Mouse (Mus musculus) embryonic fibroblast, embryonic 13.5 days (primary cell): ENCODE results near the gene Fkbpl. TPM values are rescaled to one million over a fixed set of nuclear protein-coding genes. Genes with fewer than 3 reads are reported as not detected.

Experiments used
- H3K27ac ChIP-seq: 2 replicates; pipeline ENCODE4 v1.5.1; 2012; ENCODE audit warnings: low read length, control low read depth, inconsistent platforms; ENCODE audit not compliant: insufficient read depth
- H3K4me1 ChIP-seq: 2 replicates; pipeline ENCODE4 v1.6.1; 2011; ENCODE audit warnings: low read length; ENCODE audit not compliant: control insufficient read depth, insufficient read depth
- H3K4me3 ChIP-seq: 2 replicates; pipeline ENCODE4 v1.5.1; 2011; ENCODE audit warnings: mild to moderate bottlenecking, control low read depth, low read length; ENCODE audit not compliant: insufficient read depth
- CTCF ChIP-seq: IDR thresholded peaks from 2 replicates; pipeline ENCODE4 v1.5.1; 2011; ENCODE audit warnings: mild to moderate bottlenecking, control low read depth, low read length, moderate library complexity, borderline replicate concordance; ENCODE audit not compliant: insufficient read depth
- POLR2A ChIP-seq: IDR thresholded peaks from 2 replicates; pipeline ENCODE4 v1.6.1; 2011; ENCODE audit warnings: low read depth, mild to moderate bottlenecking, control low read depth, low read length, moderate library complexity
- polyA plus RNA-seq: library from polyadenylated mRNA; stranded (reverse); fragments of >200 nt; gene quantifications from 2 replicates; pipeline ENCODE4 v1.2.4, GENCODE M21; 2011; ENCODE audit warnings: low read depth; ENCODE audit not compliant: missing spikeins, insufficient read length

Gene Fkbpl
- polyA plus RNA-seq, 1 experiment: 20.2 TPM

DNA sequence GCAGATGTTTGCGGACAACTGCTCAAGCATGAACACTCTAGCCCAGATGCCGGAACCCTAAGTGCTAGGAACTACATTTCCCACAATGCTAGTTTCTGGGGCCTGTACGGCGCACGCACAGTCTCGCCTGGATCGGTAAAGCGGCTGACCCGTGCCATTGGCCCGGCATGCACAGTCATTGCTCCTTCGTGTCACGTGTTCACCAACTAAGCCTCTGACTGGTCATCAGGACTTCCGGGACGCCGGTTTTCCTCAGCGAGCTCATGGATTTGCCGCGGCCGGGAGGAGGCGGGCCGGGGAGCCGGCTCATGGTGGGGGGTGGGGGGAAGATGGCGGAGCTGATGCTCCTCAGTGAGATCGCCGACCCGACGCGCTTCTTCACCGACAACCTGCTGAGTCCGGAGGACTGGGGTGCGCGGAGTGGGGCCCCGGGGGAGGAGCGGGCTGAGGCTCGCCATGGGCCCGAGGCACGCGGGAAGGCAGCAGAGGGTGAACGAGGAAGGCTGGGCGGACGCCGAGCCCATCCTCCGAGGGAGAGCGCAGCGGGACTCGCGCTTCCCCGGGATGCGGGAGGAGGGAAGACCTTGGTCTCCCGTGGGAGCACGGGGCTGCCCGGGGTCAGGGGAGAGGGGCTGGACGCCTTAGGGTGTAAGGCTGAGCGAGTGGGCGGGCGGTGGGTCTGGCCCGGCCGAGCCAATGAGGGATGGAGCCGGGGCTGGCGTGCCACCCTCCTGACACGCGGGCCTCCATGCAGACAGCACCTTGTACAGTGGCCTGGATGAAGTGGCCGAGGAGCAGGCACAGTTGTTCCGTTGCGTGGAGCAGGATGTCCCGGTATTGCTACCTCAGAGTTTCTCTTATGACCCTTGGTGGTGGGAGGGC lies 2.6 kb downstream of the Fkbpl start, which contains the start of gene Atf6b:
Atf6b (plus strand) TSS at position 241 of the 882 bp plus-strand sequence.
- Histone ChIP-seq H3K4me3 (peak within 1 kb of the TSS; percentile 93), H3K4me1 (0 out of 2 replicates have a peak, but pooled peaks cover 4% of the 10 kb centered on the region), H3K27ac (0 out of 2 replicates have a peak within 1 kb of the TSS, but pooled peaks have one; percentile 12)
- no peak for TF ChIP-seq CTCF
- peak; percentile 65; the same call in 1 of the 2 replicates for TF ChIP-seq POLR2A

DNA sequence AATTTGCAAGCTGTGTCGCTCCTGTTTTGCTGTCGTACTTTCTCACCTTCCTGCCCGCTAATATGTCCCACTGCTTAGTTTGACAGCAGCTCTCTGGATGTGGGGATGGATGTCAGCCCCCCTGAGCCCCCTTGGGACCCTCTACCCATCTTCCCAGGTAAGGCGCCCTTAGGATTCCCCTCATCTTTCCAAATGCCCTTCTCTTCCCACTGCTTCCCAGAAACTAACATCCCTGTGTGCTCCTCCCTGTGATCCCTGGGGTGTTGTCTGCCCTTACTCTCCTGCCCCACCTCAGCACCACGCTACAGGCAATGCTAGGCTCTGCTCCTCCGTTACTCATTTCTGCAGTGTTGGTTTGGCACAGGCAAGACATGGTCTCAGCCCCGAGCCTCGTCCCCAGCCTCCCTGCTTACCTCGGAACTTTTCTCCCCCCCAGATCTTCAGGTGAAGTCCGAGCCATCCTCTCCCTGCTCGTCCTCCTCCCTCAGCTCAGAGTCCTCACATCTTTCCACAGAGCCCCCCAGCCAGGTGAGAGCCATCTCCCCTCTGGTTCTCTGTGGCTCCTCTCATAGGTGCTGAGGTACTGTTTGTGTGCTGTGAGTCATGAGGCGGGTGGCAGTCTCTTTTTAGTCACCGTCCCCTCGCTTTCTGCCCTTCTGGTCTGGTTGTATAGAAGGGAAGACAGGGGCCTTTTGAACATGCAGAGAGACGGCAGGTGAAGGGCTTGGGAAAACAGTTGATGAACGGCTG lies 3.8 kb downstream of the Fkbpl start:
- TF ChIP-seq POLR2A: no peak
- TF ChIP-seq CTCF: no peak
- Histone ChIP-seq H3K4me3 (peak overlapping the region; percentile 93; the same call in 1 of the 2 replicates), H3K4me1 (0 out of 2 replicates have a peak, but pooled peaks cover 4% of the 10 kb centered on the region)

DNA sequence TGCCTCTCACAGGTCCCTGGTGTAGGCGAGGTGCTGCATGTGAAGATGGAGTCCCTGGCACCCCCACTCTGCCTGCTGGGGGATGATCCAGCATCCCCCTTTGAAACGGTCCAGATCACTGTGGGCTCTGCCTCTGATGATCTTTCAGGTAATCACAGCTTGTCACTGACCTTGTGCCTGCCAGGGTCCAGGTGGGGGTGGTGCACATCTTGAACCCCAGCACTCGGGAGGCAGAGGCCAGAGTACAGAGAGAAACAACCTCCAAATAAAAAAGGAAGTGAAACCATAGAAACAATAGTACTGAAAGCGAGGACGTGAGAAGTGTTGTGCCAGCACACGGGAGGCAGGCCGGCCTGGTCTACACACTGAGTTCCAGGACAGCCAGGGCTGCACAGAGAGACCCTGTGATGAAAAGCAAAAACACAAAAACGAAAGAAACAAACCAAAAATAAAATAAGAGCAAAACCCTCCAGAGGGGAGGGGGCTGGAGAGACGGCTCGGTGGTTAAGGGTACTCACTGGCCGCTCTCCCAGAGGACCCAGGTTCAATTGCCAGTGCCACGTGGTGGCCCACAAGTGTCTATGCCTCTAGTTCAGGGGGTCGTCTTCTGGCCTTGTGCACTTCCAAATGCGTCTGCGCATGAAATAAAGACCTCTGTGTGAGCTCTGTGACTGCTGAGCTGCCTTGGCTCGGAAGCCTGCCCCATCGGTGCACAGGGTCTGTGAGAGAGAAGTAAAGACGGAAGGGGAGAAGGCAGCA lies 4.7 kb downstream of the Fkbpl start:
- Histone ChIP-seq H3K4me3 (no peak overlapping the region), H3K4me1 (0 out of 2 replicates have a peak, but pooled peaks cover 4% of the 10 kb centered on the region), H3K27ac (no peak overlapping the region)
- TF ChIP-seq POLR2A: no peak
- TF ChIP-seq CTCF: no peak

More for the DNA sequence above, 3.8 kb downstream of the Fkbpl start:
- H3K27ac ChIP-seq: no peak overlapping the region

DNA sequence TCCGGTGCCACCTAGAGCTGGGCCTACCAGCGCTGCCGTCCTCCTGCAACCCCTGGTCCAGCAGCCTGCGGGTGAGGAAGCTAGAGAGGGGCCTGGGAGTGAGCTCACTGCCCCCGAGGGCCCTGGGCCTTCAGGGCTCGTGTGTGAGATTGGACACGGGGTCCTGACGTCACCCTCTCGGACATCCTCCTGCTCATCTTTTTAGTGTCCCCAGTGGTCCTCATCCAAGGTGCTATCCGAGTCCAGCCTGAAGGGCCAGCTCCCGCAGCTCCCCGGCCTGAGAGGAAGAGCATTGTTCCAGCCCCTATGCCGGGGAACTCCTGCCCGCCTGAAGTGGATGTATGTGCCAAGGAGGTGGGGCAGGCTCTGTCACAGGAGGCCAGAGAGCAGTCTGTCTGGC lies 6.2 kb downstream of the Fkbpl start:
- Histone ChIP-seq H3K4me1 (0 out of 2 replicates have a peak, but pooled peaks cover 5% of the 10 kb centered on the region), H3K4me3 (no peak overlapping the region), H3K27ac (no peak overlapping the region)
- TF ChIP-seq CTCF: no peak
- no peak for TF ChIP-seq POLR2A

DNA sequence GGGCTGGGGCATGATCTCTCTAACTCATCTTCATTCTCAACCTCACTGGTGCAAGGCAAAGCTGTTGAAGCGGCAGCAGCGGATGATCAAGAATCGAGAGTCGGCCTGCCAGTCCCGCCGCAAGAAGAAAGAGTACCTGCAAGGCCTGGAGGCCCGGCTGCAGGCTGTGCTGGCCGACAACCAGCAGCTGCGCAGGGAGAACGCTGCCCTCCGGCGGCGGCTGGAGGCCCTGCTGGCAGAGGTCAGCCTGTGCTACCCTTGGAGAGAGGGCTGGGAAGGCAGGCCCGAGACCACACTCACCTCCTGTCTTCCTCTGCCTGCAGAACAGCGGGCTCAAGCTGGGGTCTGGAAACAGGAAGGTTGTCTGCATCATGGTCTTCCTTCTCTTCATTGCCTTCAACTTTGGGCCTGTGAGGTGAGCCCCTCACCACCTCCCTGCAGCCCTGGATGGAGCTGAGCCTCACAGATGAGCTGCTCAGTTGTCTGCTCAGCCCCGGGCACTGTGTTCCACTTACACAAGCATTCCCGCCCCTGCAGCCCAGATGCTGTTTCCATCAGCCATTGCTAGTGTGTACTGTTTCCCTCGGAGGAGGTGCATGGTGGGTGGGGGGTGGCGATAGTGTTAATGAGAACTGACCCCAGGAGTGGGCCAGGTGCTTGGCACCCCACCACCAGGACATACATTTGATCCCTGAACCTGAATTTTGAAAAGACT lies 7.1 kb downstream of the Fkbpl start:
- Histone ChIP-seq H3K4me1 (peaks cover 8% of the 10 kb centered on the region; the same call in 1 of the 2 replicates), H3K27ac (no peak overlapping the region), H3K4me3 (no peak overlapping the region)
- peak; percentile 54 for TF ChIP-seq CTCF
- no peak for TF ChIP-seq POLR2A

DNA sequence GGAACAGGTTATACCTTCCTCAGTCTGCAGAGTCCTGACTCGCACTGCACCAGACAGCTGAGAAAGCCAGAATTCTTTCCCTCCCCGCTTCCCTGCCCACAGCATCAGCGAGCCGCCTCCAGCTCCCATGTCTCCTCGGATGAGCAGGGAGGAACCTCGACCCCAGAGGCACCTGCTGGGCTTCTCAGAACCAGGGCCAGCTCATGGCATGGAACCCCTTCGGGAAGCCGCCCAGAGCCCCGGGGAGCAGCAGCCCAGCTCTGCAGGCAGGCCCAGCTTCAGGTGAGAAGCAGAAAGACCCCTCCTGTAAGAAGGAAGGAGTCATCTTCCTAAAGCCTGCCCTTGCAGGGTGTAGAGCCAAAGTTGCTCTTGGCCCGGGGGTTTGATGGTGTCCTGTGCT lies 8.0 kb downstream of the Fkbpl start:
- peaks cover 8% of the 10 kb centered on the region; the same call in 1 of the 2 replicates for H3K4me1 ChIP-seq
- TF ChIP-seq CTCF (no peak), POLR2A (no peak)
- no peak overlapping the region for H3K27ac ChIP-seq
- no peak overlapping the region for H3K4me3 ChIP-seq

DNA sequence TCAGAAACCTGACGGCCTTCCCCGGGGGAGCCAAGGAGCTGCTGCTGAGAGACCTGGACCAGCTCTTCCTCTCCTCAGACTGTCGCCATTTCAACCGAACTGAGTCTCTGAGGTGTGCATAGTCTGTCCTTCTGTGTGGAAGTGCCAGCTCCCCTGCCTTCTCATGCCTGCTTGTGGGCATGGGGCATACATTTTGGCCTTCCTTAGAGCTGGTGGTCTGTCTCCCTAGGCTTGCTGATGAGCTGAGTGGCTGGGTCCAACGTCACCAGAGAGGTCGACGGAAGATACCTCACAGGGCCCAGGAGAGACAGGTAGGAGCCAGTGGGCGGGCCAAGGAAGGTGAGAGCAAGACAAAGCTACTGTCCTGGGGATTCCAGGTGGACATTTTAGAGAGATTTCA lies 8.4 kb downstream of the Fkbpl start:
- Histone ChIP-seq H3K4me3 (no peak overlapping the region), H3K27ac (no peak overlapping the region), H3K4me1 (peaks cover 7% of the 10 kb centered on the region; the same call in 1 of the 2 replicates)
- TF ChIP-seq POLR2A (no peak), CTCF (no peak)

DNA sequence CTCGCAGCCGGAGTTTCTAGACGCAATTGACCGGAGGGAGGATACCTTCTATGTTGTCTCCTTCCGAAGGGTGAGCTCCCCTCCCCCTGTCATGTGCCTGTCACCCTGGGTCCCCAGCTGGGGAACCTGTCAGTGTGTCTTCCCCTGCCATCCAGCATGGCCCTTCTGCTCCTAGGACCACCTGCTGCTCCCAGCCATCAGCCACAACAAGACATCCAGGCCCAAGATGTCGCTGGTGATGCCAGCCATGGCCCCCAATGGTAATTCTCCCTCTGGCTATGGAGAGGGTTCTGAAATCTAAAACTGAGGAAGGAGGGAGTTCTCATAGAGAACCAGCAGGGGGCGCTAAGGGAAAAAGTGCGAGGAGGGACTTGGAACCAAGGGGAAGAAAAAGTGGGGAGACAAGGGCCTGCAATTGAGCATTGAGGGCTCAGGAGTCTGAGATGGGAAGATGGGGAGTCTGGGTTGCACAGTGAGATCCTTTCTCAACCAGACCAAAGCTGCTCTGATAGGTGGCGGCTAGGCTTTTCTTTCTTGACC lies 9.3 kb downstream of the Fkbpl start:
- Histone ChIP-seq H3K4me1 (peaks cover 3% of the 10 kb centered on the region; the same call in 1 of the 2 replicates), H3K4me3 (no peak overlapping the region), H3K27ac (no peak overlapping the region)
- TF ChIP-seq POLR2A (no peak), CTCF (no peak)

DNA sequence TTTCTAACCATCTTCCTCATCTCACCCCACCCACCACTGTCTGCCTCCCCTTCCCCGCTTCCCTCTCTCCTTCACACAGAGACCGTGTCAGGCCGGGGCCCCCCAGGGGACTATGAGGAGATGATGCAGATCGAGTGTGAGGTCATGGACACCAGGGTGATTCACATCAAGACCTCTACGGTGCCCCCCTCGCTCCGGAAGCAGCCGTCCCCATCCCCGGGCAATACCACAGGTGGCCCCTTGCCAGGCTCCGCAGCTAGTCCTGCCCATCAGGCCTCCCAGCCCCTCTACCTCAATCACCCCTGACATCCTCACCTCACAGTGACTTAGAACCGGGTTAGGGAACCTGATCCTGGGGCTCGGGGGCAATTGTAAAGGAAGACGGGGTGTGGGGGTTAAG lies 9.8 kb downstream of the Fkbpl start:
- Histone ChIP-seq H3K4me1 (peaks cover 3% of the 10 kb centered on the region; the same call in 1 of the 2 replicates), H3K27ac (no peak overlapping the region), H3K4me3 (no peak overlapping the region)
- no peak for TF ChIP-seq POLR2A
- TF ChIP-seq CTCF: no peak
